Mouse (Mus musculus): ENCODE measurements at regions not wholly inside any gene's neighbourhood (a gene's known extent, or its start where the extent isn't known, plus 50 kb on each side); places are given as distances from the start of the nearest gene placed in this dataset.
"Not testable (repeated sequence)": the region's sequence is repeated elsewhere in the genome, so short reads cannot be mapped to it uniquely, and the experiment has no call there.

DNA sequence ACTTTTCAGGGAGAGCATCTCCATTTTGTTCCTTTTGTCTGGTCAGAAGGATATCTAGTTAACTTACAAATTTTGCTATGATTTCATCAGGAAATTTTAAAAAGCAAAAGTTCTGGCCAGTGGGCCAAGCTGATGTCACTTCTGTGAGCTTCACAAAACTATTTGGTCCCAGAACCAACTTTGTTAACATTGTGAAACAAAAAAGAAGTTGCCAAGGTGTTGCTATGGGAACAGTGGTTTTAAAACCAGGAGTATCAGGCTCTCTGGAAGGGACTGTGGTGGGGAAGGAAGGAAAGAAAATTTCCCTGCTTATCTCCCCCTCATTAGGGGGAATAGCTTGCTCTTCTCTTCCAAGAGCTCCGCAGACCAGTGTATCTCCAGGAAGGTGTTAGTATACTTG, 416.8 kb upstream of the Auts2 start:
- DNase-seq (ENCODE audit: low spot score in 2 of 2) = no peak

GRCm38 (mm10) chr5:132956184-132956583, 413.0 kb upstream of the Auts2 start:
- no peak for DNase-seq (ENCODE audit: low spot score in 2 of 2)

DNA sequence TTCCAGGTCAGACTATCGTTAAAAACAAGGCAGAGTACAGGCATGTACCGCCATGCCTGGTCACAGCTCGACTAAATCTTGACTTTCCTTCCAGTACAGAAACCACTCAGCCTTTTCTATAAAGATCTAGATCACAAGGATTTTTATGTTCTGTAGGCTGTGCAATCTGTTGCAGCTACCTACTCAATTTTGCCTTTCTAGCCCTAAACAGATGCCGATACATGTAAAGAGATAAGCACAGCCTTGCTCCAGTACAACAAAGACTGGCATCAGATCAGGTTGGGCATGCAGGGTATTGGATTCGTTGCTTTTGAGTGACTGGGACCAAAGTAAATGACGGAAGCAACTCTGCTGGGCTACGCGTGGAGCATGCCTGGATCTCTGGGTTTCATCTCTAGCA, 411.9 kb upstream of the Auts2 start:
- DNase-seq (ENCODE audit: low spot score in 2 of 2) = peak; percentile 32 to 46

GRCm38 (mm10) chr5:132933439-132933980, 390.4 kb upstream of the Auts2 start:
- no peak for DNase-seq (ENCODE audit: low spot score in 2 of 2)

DNA sequence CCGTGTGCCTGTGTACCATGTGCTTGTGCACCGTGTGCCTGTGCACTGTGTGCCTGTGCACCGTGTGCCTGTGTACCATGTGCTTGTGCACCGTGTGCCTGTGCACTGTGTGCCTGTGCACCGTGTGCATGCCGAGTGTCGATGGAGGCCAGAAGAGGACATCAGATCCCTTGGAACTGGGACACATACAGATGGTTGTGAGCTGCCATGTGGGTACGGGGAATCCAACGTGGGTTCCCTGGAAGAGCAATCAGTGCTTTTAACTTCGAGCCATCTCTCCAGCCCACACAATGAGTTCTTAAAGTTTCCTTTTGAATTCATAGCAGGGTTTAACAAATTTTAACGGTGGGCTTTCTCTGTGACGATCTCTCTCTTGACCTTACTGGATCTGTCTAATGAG, 386.8 kb upstream of the Auts2 start:
- not testable (repeated sequence) for DNase-seq (ENCODE audit: low spot score in 2 of 2)

DNA sequence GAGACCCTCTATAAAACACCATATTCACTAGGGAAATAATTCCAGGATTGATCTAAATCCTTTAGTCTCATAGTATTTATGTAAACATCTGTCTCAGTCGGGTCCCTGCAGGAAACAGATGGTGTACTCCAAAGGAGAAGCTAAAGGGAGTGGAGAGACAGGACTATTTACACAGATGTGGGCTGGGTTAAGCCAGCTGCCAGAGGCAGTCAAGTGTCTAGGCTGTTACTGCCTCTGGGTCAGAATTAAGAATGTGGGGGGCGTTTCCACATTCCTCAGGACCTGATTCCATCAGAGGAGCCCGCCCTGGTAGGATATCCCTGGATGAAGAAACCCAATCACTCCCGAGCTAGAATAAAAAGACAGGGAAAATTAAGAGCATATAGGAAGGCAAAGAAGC, 380.2 kb upstream of the Auts2 start:
- DNase-seq (ENCODE audit: low spot score in 2 of 2) = peak in 1 of 2 experiments; percentile 29

DNA sequence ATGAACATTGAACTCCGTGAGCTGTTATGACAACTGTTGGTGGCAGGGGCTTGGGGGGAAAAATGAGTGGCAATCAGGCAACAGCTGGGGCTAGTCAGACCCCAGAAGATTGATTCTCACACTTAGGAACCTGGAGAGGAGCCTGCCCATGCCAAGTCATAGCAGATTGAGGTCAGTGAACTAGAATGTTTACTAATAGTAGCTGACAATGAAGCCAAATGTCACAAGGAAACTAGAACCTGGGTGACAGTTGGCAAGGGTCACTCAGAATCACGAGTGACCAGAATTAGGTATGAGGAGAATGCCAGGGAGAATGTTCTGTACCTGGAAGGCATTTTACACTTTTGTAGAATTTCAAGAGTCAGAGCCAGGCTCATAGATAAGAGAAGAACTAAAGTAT, 365.9 kb upstream of the Auts2 start:
- DNase-seq (ENCODE audit: low spot score in 2 of 2) = no peak

- DNase-seq (ENCODE audit: low spot score in 2 of 2) = no peak
Observed at GRCm38 (mm10) chr5:132908220-132908619, 365.1 kb upstream of the Auts2 start.

- peak; percentile 90 to 92 for DNase-seq (ENCODE audit: low spot score in 2 of 2)
Observed at GRCm38 (mm10) chr5:132892591-132892990, 349.4 kb upstream of the Auts2 start.

DNA sequence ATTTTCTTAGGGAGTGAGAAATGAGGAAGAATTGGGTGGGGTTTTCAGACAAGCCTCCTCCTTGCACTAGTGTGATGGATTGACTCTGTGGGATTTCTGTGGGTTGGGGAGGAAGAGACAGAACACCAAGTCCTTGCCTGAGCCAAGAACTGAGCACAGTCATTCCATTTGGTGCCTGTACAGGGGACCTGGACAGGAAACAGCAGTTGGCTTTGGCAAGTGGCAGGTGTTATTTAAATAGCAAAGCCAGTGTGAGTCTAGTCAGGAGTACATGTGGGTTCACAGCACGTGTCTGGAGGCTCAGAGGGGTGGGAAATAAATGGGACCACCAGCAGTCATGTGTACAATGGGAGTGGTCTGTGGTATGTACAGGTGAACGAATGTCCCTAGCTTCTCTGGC, 341.0 kb upstream of the Auts2 start:
- DNase-seq (ENCODE audit: low spot score in 2 of 2) = no peak

DNA sequence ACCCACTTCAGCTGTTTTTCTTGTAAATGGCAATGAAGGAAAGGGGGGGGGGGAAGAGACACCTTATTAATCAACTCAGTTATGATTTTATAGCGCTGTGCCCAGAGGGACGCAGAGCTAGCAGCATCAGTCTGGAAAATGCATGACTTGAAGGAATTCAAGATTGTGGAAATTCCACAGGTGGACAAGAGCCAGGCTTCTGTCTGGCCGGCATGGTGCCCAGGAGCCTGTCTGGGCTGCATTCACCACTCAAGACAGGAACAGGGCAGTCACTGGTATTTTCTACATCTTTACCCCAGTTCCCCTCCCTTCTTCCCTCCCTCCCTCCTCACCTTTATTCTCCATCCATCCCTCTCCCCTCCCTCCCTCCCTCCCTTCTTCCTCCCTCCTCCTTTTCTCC, 339.1 kb upstream of the Auts2 start:
- DNase-seq (ENCODE audit: low spot score in 2 of 2) = peak; percentile 33 to 40

DNA sequence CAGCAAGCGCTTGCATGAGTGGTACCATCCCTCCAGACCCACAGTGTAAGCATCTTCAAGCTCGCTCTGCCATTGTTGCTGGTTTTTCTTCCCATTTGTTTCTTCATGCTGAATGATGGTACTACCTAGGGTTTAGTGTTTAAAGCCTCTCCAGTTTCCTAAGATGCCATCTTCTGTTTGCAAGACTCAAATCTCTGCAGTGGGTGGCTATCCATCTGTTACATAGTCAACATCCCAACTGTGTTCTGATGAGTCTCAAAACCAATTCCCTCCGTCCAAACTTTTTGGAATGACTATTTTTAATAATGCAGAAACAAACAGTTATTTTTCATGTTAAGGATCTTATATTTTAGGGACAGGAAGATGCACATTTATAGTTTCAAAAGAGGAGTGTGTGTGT, 338.0 kb upstream of the Auts2 start:
- DNase-seq (ENCODE audit: low spot score in 2 of 2) = peak in 1 of 2 experiments; percentile 30

DNA sequence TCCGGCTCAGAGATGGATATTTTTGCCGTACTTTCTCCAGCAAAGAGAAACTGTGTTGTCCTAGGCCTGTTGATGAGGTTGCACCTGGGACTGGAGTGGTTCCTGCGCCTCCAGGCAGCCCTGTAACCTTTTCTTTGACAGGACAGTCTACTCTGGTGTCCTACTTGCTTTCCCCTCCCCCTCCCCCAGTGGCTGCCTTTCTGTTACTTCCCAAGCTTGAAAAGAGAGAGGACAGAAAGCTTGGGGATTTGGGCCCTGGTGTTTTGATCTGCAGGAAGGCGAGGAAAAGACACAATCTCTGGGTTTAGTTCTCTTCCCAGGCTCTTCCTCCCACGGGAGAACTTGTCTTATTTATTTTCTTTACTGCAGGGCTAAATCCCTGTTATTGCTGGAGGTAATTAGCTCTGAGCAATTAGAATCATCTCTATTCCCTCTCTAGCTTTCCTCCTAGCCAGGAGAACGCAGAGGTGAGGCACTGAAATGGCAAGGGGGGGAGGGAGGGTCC, 333.2 kb upstream of the Auts2 start:
- DNase-seq (ENCODE audit: low spot score in 2 of 2) = no peak

- DNase-seq (ENCODE audit: low spot score in 2 of 2) = no peak
Observed at GRCm38 (mm10) chr5:132858846-132859510, 315.8 kb upstream of the Auts2 start.

GRCm38 (mm10) chr5:132855619-132856510, 312.7 kb upstream of the Auts2 start:
- DNase-seq (ENCODE audit: low spot score in 2 of 2) = no peak

GRCm38 (mm10) chr5:132850770-132851169, 307.6 kb upstream of the Auts2 start:
- no peak for DNase-seq (ENCODE audit: low spot score in 2 of 2)

GRCm38 (mm10) chr5:132848086-132848485, 304.9 kb upstream of the Auts2 start:
- DNase-seq (ENCODE audit: low spot score in 2 of 2) = no peak

DNA sequence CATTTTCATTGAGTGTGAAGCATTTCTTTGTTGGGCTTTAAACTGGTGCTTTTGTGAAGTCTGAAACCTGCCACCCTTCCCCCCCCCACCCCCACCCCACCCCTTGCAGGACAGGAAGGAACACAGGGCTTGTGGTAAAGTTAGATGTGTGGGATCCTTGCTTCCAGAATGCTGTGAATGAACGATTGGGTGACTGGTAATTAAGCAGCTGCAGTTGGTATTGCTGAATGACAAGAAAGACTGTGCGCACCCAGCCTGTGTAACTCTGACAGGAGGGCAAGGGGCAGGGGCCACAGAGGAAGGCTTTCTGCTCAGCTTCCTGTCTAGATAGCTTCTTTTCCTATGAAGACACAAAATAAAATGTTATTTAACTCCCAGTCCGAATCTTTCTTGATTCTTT, 300.1 kb upstream of the Auts2 start:
- DNase-seq (ENCODE audit: low spot score in 2 of 2) = no peak

DNA sequence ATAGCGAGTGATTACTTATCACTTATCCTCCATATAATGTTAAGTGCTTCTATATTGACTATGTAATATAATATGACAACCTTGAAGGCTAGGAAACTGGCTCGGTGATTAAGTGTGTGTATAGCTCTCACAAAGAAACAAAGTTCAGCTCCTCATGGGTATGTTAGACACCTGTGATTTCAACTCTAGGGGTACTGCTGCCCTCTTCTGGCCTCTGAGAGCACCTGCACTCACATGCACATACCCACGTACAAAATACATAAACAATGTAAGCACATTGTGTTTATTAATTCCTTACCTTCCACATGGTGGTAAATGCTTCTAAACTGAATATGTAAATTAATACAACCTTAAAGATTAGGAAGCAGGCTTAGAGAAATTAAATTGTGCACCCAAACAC, 298.6 kb upstream of the Auts2 start:
- no peak for DNase-seq (ENCODE audit: low spot score in 2 of 2)

- DNase-seq (ENCODE audit: low spot score in 2 of 2) = no peak
Observed at GRCm38 (mm10) chr5:132837420-132837819, 294.3 kb upstream of the Auts2 start.

- DNase-seq (ENCODE audit: low spot score in 2 of 2) = no peak
Observed at GRCm38 (mm10) chr5:132828993-132829392, 285.8 kb upstream of the Auts2 start.

GRCm38 (mm10) chr5:132827555-132828333, 284.6 kb upstream of the Auts2 start:
- DNase-seq (ENCODE audit: low spot score in 2 of 2) = no peak

Measured in right cerebral cortex, postnatal 10 days (tissue).